In genomic region chrX:159988002-159988960, GRCm38 (mm10) we compare ENCODE assay signal across 9 mouse cellular contexts. TPM values are rescaled to one million over a fixed set of nuclear protein-coding genes. Genes with fewer than 3 reads are reported as not detected.
DNase-seq lines count a peak whose midpoint lies in the region; ATAC-seq and TF ChIP-seq lines count a peak whose summit lies in the region.
"Had no signal": no experiment of that assay in that cellular context is flagged by ENCODE, and none has a peak within 500 bp of the region (broad histone marks: within the 10 kb centered on the region; RNA-seq: fewer than 3 reads in every experiment).

Gene Map3k15 (plus strand): TSS chrX:159988433.

- no peak for TF ChIP-seq POLR2A in liver, adult 2 months (IDR thresholded peaks at IDR 0.05; ENCODE audit: extremely low read depth, insufficient read depth, low read length)

- H3K27ac ChIP-seq in intestine, embryonic 15.5 days, result no peak within 1 kb of the TSS
- H3K27ac ChIP-seq in liver, adult 2 months (replicated peaks; ENCODE audit: insufficient read depth, low read depth, low read length), result no peak within 1 kb of the TSS
- H3K27ac ChIP-seq in midbrain, postnatal 0 days (ENCODE audit: low read depth, low read length), result no peak within 1 kb of the TSS

- H3K9me3 ChIP-seq in intestine, embryonic 15.5 days, result no peaks in the 10 kb centered on the region
- H3K9me3 ChIP-seq in midbrain, postnatal 0 days (ENCODE audit: low read length), result no peaks in the 10 kb centered on the region

- no peaks in the 10 kb centered on the region for H3K27me3 ChIP-seq in intestine, embryonic 15.5 days (replicated peaks)
- H3K27me3 ChIP-seq in liver, adult 2 months (ENCODE audit: control insufficient read depth, insufficient read depth, low read length), result no peaks in the 10 kb centered on the region
- H3K27me3 ChIP-seq in midbrain, postnatal 0 days (ENCODE audit: insufficient read depth, low read length), result peaks cover 3% of the 10 kb centered on the region; the same call in 1 of the 2 replicates
- H3K27me3 ChIP-seq: CH12.LX had no signal

- H3K4me1 ChIP-seq in intestine, embryonic 15.5 days (replicated peaks), result no peaks in the 10 kb centered on the region
- H3K4me1 ChIP-seq in liver, adult 2 months (ENCODE audit: control insufficient read depth, insufficient read depth, low read length), result no peaks in the 10 kb centered on the region; the same call in 1 of the 2 replicates
- H3K4me1 ChIP-seq in midbrain, postnatal 0 days (ENCODE audit: insufficient read depth, low read length), result no peaks in the 10 kb centered on the region

- H3K79me2 ChIP-seq in liver, adult 2 months (ENCODE audit: control insufficient read depth, insufficient read depth, low read length), result no peaks in the 10 kb centered on the region

- peak; percentile 5 for DNase-seq in cerebellum, adult 9-10 months
- DNase-seq in embryo, embryonic 11 days, result peak; percentile 72
- peak; percentile 34 for DNase-seq in liver, adult 2 months (ENCODE audit: extremely low read depth, low read depth, low spot score)
- DNase-seq in midbrain, postnatal 0 days (ENCODE audit: low spot score), result peak; percentile 23
- DNase-seq in spleen, postnatal 14 days (ENCODE audit: low spot score in 2 of 2), result peak; percentile 15 to 47

- 22% methylated on average over 80 of the region's 108 CpGs for WGBS in intestine, embryonic 15.5 days
- WGBS in liver, adult 2 months, result 6% methylated on average over 63 of the region's 108 CpGs
- 35% methylated on average over 27 of the region's 108 CpGs for WGBS in midbrain, postnatal 0 days

- ATAC-seq in cerebellum, adult (ENCODE audit: insufficient number of reproducible peaks, low FRiP score, low TSS enrichment), result no peak
- ATAC-seq in granulocyte monocyte progenitor cell, adult 5-6 weeks (replicated peaks; ENCODE audit: poor library complexity, severe bottlenecking), result peak; percentile 98
- peak; percentile 89 for ATAC-seq in intestine, embryonic 15.5 days
- ATAC-seq in midbrain, postnatal 0 days (ENCODE audit: low FRiP score), result peak; percentile 56

- H3K4me2 ChIP-seq in intestine, embryonic 15.5 days (replicated peaks), result peak within 1 kb of the TSS; percentile 82
- H3K4me2 ChIP-seq in midbrain, postnatal 0 days (ENCODE audit: low read depth, low read length, poor library complexity, severe bottlenecking), result peak within 1 kb of the TSS; percentile 57

- TF ChIP-seq CTCF in liver, adult 2 months (IDR thresholded peaks at IDR 0.05; ENCODE audit: low read depth, low read length), result peak; percentile 74
- peak; percentile 62 for TF ChIP-seq CTCF in midbrain, postnatal 0 days (IDR thresholded peaks at IDR 0.05)

- H3K36me3 ChIP-seq in intestine, embryonic 15.5 days, result no peaks in the 10 kb centered on the region
- no peaks in the 10 kb centered on the region for H3K36me3 ChIP-seq in liver, adult 2 months (ENCODE audit: control insufficient read depth, insufficient read depth, low read length)
- no peaks in the 10 kb centered on the region for H3K36me3 ChIP-seq in midbrain, postnatal 0 days (ENCODE audit: insufficient read depth, low read length)

- H3K4me3 ChIP-seq in intestine, embryonic 15.5 days (replicated peaks), result peak within 1 kb of the TSS; percentile 46
- peak within 1 kb of the TSS; percentile 46; the same call in 1 of the 2 replicates for H3K4me3 ChIP-seq in liver, adult 2 months (ENCODE audit: insufficient read depth, low read depth, low read length)
- peak within 1 kb of the TSS; percentile 39 for H3K4me3 ChIP-seq in midbrain, postnatal 0 days (ENCODE audit: low read depth, low read length)

- peak within 1 kb of the TSS; percentile 28 for H3K9ac ChIP-seq in intestine, embryonic 15.5 days
- H3K9ac ChIP-seq in liver, adult 2 months (ENCODE audit: low read depth, low read length), result peak within 1 kb of the TSS; percentile 37
- H3K9ac ChIP-seq in midbrain, postnatal 0 days (replicated peaks; ENCODE audit: low read length, poor library complexity, severe bottlenecking), result no peak within 1 kb of the TSS

RNA-seq across cellular contexts. Expression of gene Map3k15, which starts in this region (rescaled TPM):
- 1.9 and 2.1 TPM in 2 replicates for total RNA-seq in granulocyte monocyte progenitor cell, adult 5-6 weeks (2014; fragmentation: Nextera tagmentation)
- 4.1 and 5.4 TPM in 2 replicates for total RNA-seq in granulocyte monocyte progenitor cell, adult 5-6 weeks (2017)
- polyA plus RNA-seq in intestine, embryonic 15.5 days (2015; fragmentation: Nextera tagmentation; extraction: Ambion mirVana), result 0.57 and 0.64 TPM in 2 replicates
- total RNA-seq in liver, adult 2 months (2014; rRNA removed), result 0.37 and 0.47 TPM in 2 replicates
- 0.17 TPM in 2 replicates for polyA plus RNA-seq in liver, adult 2 months (2012; rRNA removed)
- total RNA-seq in midbrain, postnatal 0 days (2014; rRNA removed), result 0.90 and 1.2 TPM in 2 replicates
- polyA plus RNA-seq in midbrain, postnatal 0 days (2015; fragmentation: Nextera tagmentation; extraction: Ambion mirVana), result 0.31 and 0.34 TPM in 2 replicates

Comparison
In these comparisons a context has a peak if more than half of its experiments do, and no peak if none do; other contexts are left out.
1. Peak in ATAC-seq, H3K4me3 ChIP-seq, H3K9ac ChIP-seq and H3K4me2 ChIP-seq in intestine, embryonic 15.5 days; RNA of the gene not detected or under 1 TPM.
2. Peak in DNase-seq, H3K4me3 ChIP-seq and H3K9ac ChIP-seq in liver, adult 2 months; RNA of the gene not detected or under 1 TPM.
3. DNase-seq: peak in every context shown above with its lines; median percentile 72 in embryo, embryonic 11 days; 34 in liver, adult 2 months; 31 in spleen, postnatal 14 days; 23 in midbrain, postnatal 0 days; 5 in cerebellum, adult 9-10 months.